In the genomic region with DNA sequence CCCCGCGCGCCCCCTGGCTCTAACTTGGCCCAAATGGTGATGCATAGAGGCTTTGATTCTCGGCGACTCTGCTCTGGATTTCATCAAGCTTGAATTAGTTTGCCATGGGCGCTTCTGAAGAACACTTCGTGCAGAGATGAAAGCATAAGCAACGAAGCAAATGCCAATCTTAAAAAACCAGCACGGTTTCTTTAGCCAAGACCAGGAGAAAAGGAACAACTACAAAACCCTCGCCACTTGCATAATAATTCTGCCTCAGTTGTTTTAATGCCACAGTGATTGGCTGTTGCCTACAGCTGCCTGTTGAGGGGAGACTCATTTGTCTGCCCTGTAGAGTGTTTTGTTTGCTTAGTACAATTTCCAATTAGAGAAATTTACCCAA, we compare ENCODE assay signal across 8 mouse cellular contexts. TPM values are rescaled to one million over a fixed set of nuclear protein-coding genes. Genes with fewer than 3 reads are reported as not detected.
A peak's percentile ranks its signal among the peaks of the same experiment; 100 is the strongest.
DNase-seq lines count a peak whose midpoint lies in the region; ATAC-seq and TF ChIP-seq lines count a peak whose summit lies in the region.

No protein-coding gene starts in this region.

- no peaks in the 10 kb centered on the region for H3K9me3 ChIP-seq in heart, embryonic 15.5 days (replicated peaks)
- H3K9me3 ChIP-seq in liver, embryonic 16.5 days (replicated peaks; ENCODE audit: control insufficient read depth, low read length): no peaks in the 10 kb centered on the region

- H3K4me2 ChIP-seq in heart, embryonic 15.5 days: peak overlapping the region; percentile 66
- peak overlapping the region; percentile 93 for H3K4me2 ChIP-seq in liver, embryonic 16.5 days (ENCODE audit: low read depth, low read length)

- TF ChIP-seq POLR2A in bone marrow, adult 2 months (IDR thresholded peaks at IDR 0.05; ENCODE audit: borderline replicate concordance, control insufficient read depth, low read depth, low read length): no peak

- H3K4me3 ChIP-seq in bone marrow, adult 2 months (replicated peaks; ENCODE audit: control insufficient read depth, low read depth, low read length): peak overlapping the region; percentile 77
- H3K4me3 ChIP-seq in heart, embryonic 15.5 days: peak overlapping the region; percentile 89
- H3K4me3 ChIP-seq in liver, embryonic 16.5 days (ENCODE audit: low read depth, low read length): peak overlapping the region; percentile 79

- peak; percentile 30 to 58 for DNase-seq in layer of hippocampus, adult 8-10 months (ENCODE audit: low spot score in 2 of 2)
- DNase-seq in layer of hippocampus, postnatal 25 days (ENCODE audit: extremely low spot score in 1 of 2, low spot score in 1 of 2): no peak
- no peak for DNase-seq in natural killer cell, adult 2 months (ENCODE audit: low spot score in 2 of 2)
- no peak for DNase-seq in gastrocnemius, adult 8-10 months (ENCODE audit: low spot score in 2 of 2)
- no peak for DNase-seq in lung, postnatal 10 days

- H3K4me1 ChIP-seq in bone marrow, adult 2 months (ENCODE audit: control insufficient read depth, insufficient read depth, low read length): no peaks in the 10 kb centered on the region; the same call in 1 of the 2 replicates
- H3K4me1 ChIP-seq in heart, embryonic 15.5 days (replicated peaks): peaks cover 33% of the 10 kb centered on the region
- peaks cover 32% of the 10 kb centered on the region for H3K4me1 ChIP-seq in liver, embryonic 16.5 days (ENCODE audit: control insufficient read depth, low read depth, low read length)

- no peak for ATAC-seq in heart, embryonic 15.5 days (replicated peaks; ENCODE audit: insufficient number of reproducible peaks, insufficient read depth, low FRiP score, low read depth)
- ATAC-seq in liver, embryonic 16.5 days (ENCODE audit: low read depth): no peak

- H3K27me3 ChIP-seq in heart, embryonic 15.5 days: no peaks in the 10 kb centered on the region
- no peaks in the 10 kb centered on the region for H3K27me3 ChIP-seq in liver, embryonic 16.5 days (ENCODE audit: control insufficient read depth, insufficient read depth, low read depth, low read length)

- no peak for TF ChIP-seq CTCF in bone marrow, adult 2 months (IDR thresholded peaks at IDR 0.05; ENCODE audit: control insufficient read depth, insufficient read depth, low read length)

- H3K27ac ChIP-seq in bone marrow, adult 2 months (ENCODE audit: control insufficient read depth, insufficient read depth, low read depth, low read length, poor library complexity): no peak overlapping the region
- H3K27ac ChIP-seq in heart, embryonic 15.5 days: peak overlapping the region; percentile 98
- peak overlapping the region; percentile 89 for H3K27ac ChIP-seq in liver, embryonic 16.5 days (ENCODE audit: low read length)

- H3K36me3 ChIP-seq in heart, embryonic 15.5 days: no peaks in the 10 kb centered on the region
- H3K36me3 ChIP-seq in liver, embryonic 16.5 days (ENCODE audit: control insufficient read depth, insufficient read depth): no peaks in the 10 kb centered on the region

- H3K9ac ChIP-seq in heart, embryonic 15.5 days: peak overlapping the region; percentile 97
- H3K9ac ChIP-seq in liver, embryonic 16.5 days (ENCODE audit: low read depth, low read length): peak overlapping the region; percentile 84

- WGBS in bone marrow, adult 2 months: 4% methylated on average over 10 of the region's 10 CpGs
- WGBS in heart, embryonic 15.5 days: 2% methylated on average over 10 of the region's 10 CpGs
- WGBS in liver, embryonic 16.5 days (ENCODE audit: insufficient replicate concordance): 4% methylated on average over 10 of the region's 10 CpGs

RNA-seq across cellular contexts. Expression of a gene that starts 0.8 kb away (rescaled TPM):
- total RNA-seq in layer of hippocampus, adult 8-10 months (2022): 100 to 1,000 TPM; 116 to 122 (median 119) TPM
- total RNA-seq in layer of hippocampus, postnatal 25 days (2021): 100 to 1,000 TPM; 123 to 125 TPM
- polyA plus RNA-seq in bone marrow, adult 2 months (2011; ENCODE audit: insufficient read depth, insufficient read length, low replicate concordance, missing spikeins): 12.9 and 18.6 TPM in 2 replicates
- 52.3 and 52.5 TPM in 2 replicates for polyA plus RNA-seq in heart, embryonic 15.5 days (2015; fragmentation: Nextera tagmentation; extraction: Ambion mirVana)
- polyA plus RNA-seq in liver, embryonic 16.5 days (2015; fragmentation: Nextera tagmentation; extraction: Ambion mirVana): 2.9 and 3.5 TPM in 2 replicates
- 100 to 1,000 TPM; 219 to 291 (median 246) TPM for total RNA-seq in gastrocnemius, adult 8-10 months (2022)

RNA-seq across cellular contexts. Expression of a gene that starts 6.8 kb away (rescaled TPM):
- 100 to 1,000 TPM; 101 to 126 (median 109) TPM for total RNA-seq in layer of hippocampus, adult 8-10 months (2022)
- total RNA-seq in layer of hippocampus, postnatal 25 days (2021): 100 to 1,000 TPM in 1 of 2 experiments, 10 to 100 TPM in 1; 93.5 to 132 TPM
- polyA plus RNA-seq in bone marrow, adult 2 months (2011; ENCODE audit: insufficient read depth, insufficient read length, low replicate concordance, missing spikeins): 172 and 213 TPM in 2 replicates
- 63.3 and 70.9 TPM in 2 replicates for polyA plus RNA-seq in heart, embryonic 15.5 days (2015; fragmentation: Nextera tagmentation; extraction: Ambion mirVana)
- polyA plus RNA-seq in liver, embryonic 16.5 days (2015; fragmentation: Nextera tagmentation; extraction: Ambion mirVana): 34.8 and 40.6 TPM in 2 replicates
- total RNA-seq in gastrocnemius, adult 8-10 months (2022): 10 to 100 TPM; 21.7 to 37.7 (median 28.2) TPM

RNA-seq across cellular contexts. Expression of a gene that starts 47.0 kb away (rescaled TPM):
- not detected for total RNA-seq in layer of hippocampus, adult 8-10 months (2022)
- not detected for total RNA-seq in layer of hippocampus, postnatal 25 days (2021)
- polyA plus RNA-seq in bone marrow, adult 2 months (2011; ENCODE audit: insufficient read depth, insufficient read length, low replicate concordance, missing spikeins): not detected in 2 replicates
- polyA plus RNA-seq in heart, embryonic 15.5 days (2015; fragmentation: Nextera tagmentation; extraction: Ambion mirVana): 0.30 TPM in 1 of 2 replicates, not detected in the other
- 0.16 and 0.96 TPM in 2 replicates for polyA plus RNA-seq in liver, embryonic 16.5 days (2015; fragmentation: Nextera tagmentation; extraction: Ambion mirVana)
- not detected for total RNA-seq in gastrocnemius, adult 8-10 months (2022)

Comparison
In these comparisons a context has a peak if more than half of its experiments do, and no peak if none do; other contexts are left out.
1. DNase-seq: peak in layer of hippocampus, adult 8-10 months (2 of 2); none in layer of hippocampus, postnatal 25 days (0 of 2), natural killer cell, adult 2 months (0 of 2), gastrocnemius, adult 8-10 months (0 of 2) and lung, postnatal 10 days (single experiment).
2. Peak in every context shown above with its lines, with median percentiles within 50 percentile points of each other: H3K4me3 ChIP-seq.